Mouse (Mus musculus) urinary bladder, postnatal 0 days (tissue): ENCODE measurements around the gene Hist1h3c. TPM values are rescaled to one million over a fixed set of nuclear protein-coding genes. Genes with fewer than 3 reads are reported as not detected.

ENCODE experiments used
- polyA plus RNA-seq: library from polyadenylated mRNA; unstranded; fragments of >200 nt; fragmentation: Nextera tagmentation; extraction: Ambion mirVana; gene quantifications from 2 replicates; pipeline ENCODE4 v1.2.1, GENCODE M21; 2015

The Hist1h3c gene
- 0.41 and 0.98 TPM in 2 replicates for polyA plus RNA-seq

GRCm38 (mm10) chr13:23745381-23746161, at the start of gene Hist1h3c:
Gene Hist1h3c (minus strand): TSS chr13:23745602.

GRCm38 (mm10) chr13:23769613-23770012, 24.2 kb upstream of the Hist1h3c start, which contains the start of gene Trim38:
Gene Trim38 (plus strand): TSS chr13:23769913.

GRCm38 (mm10) chr13:23763586-23764323, 18.4 kb upstream of the Hist1h3c start, which contains the start of gene Hist1h1a:
Gene Hist1h1a (plus strand): TSS chr13:23763666.

GRCm38 (mm10) chr13:23761871-23762821, 16.7 kb upstream of the Hist1h3c start, which contains the start of gene Hist1h3a:
Gene Hist1h3a (minus strand): TSS chr13:23762386.

GRCm38 (mm10) chr13:23760972-23761864, 15.8 kb upstream of the Hist1h3c start, which contains the start of gene Hist1h4a:
Gene Hist1h4a (minus strand): TSS chr13:23761230.

GRCm38 (mm10) chr13:23756790-23757189, 11.4 kb upstream of the Hist1h3c start, which contains the start of gene Hist1h4b:
Gene Hist1h4b (plus strand): TSS chr13:23757013.

GRCm38 (mm10) chr13:23752067-23752741, 6.8 kb upstream of the Hist1h3c start, which contains the start of gene Hist1h3b:
Gene Hist1h3b (plus strand): TSS chr13:23752267.

GRCm38 (mm10) chr13:23750839-23751477, 5.6 kb upstream of the Hist1h3c start, which contains the start of gene Hist1h2ab:
Gene Hist1h2ab (plus strand): TSS chr13:23751126.

GRCm38 (mm10) chr13:23746201-23747080, 1.0 kb upstream of the Hist1h3c start, which contains the start of gene Hist1h2bb:
Gene Hist1h2bb (plus strand): TSS chr13:23746734.

GRCm38 (mm10) chr13:23738677-23739068, 6.7 kb downstream of the Hist1h3c start, which contains the start of gene Hist1h1c:
Gene Hist1h1c (plus strand): TSS chr13:23738808.

GRCm38 (mm10) chr13:23710374-23711089, 34.9 kb downstream of the Hist1h3c start, which contains the start of gene Hfe:
Gene Hfe (minus strand): TSS chr13:23710854.

GRCm38 (mm10) chr13:23698300-23698693, 47.1 kb downstream of the Hist1h3c start, which contains the start of gene Hist1h4c:
Gene Hist1h4c (minus strand): TSS chr13:23698454.

GRCm38 (mm10) chr13:23695514-23695913, 49.9 kb downstream of the Hist1h3c start, which contains the start of gene Hist1h1t:
Gene Hist1h1t (plus strand): TSS chr13:23695814.

